Mouse (Mus musculus) CH12.LX (cell line): ENCODE results near the gene Nxn. TPM values are rescaled to one million over a fixed set of nuclear protein-coding genes. Genes with fewer than 3 reads are reported as not detected.

Experiments used
- DNase-seq: peaks from one replicate; pipeline ENCODE4 v3.0.0-alpha.2; 2013; ENCODE audit errors: extremely low read depth
- H3K27ac ChIP-seq: 2 replicates; pipeline ENCODE4 v1.5.1; 2012; ENCODE audit warnings: low read depth, mild to moderate bottlenecking, control low read depth, moderate library complexity; ENCODE audit not compliant: insufficient read depth
- H3K27me3 ChIP-seq: replicated peaks from 2 replicates; pipeline ENCODE3; 2012; ENCODE audit warnings: inconsistent platforms
- H3K36me3 ChIP-seq, 2 experiments: replicated peaks in 1 of 2; 2 replicates each; pipeline versions ENCODE3 to v1.6.1; 2012; ENCODE audit warnings: inconsistent platforms in 1 of 2, low read length in 1 of 2, mild to moderate bottlenecking in 1 of 2, mixed read lengths in 1 of 2, moderate library complexity in 1 of 2; ENCODE audit not compliant: control insufficient read depth in 1 of 2, insufficient read depth in 1 of 2
- H3K4me1 ChIP-seq, 2 experiments: 2 replicates each; pipeline ENCODE4 v1.6.1; 2012; ENCODE audit warnings: inconsistent platforms in 1 of 2, moderate library complexity in 1 of 2; ENCODE audit not compliant: insufficient read depth in 2 of 2, control insufficient read depth in 1 of 2
- H3K4me2 ChIP-seq: 2 replicates; pipeline ENCODE4 v1.6.1; 2012; ENCODE audit warnings: low read depth, mild to moderate bottlenecking, control low read depth; ENCODE audit not compliant: poor library complexity, insufficient read depth, severe bottlenecking
- H3K4me3 ChIP-seq, 3 experiments: fragments of 150-350 bp in 1 of 3; sonication (generic) in 1 of 3; replicated peaks in 1 of 3; 2 replicates each; pipeline versions ENCODE3 to v1.5.1; 2011 to 2012; ENCODE audit warnings: low read depth in 2 of 3, low read length in 2 of 3, mild to moderate bottlenecking in 2 of 3, moderate library complexity in 2 of 3, control low read depth in 1 of 3, improper control_type of control experiment in 1 of 3, inconsistent platforms in 1 of 3, mixed read lengths in 1 of 3; ENCODE audit not compliant: poor library complexity in 1 of 3
- H3K79me2 ChIP-seq: replicated peaks from 2 replicates; pipeline ENCODE4 v1.6.1; 2012; ENCODE audit warnings: mild to moderate bottlenecking, moderate library complexity; ENCODE audit not compliant: control insufficient read depth, poor library complexity, insufficient read depth, severe bottlenecking; ENCODE audit errors: extremely low read depth
- H3K9ac ChIP-seq: 2 replicates; pipeline ENCODE4 v1.6.1; 2012; ENCODE audit warnings: low read depth, mild to moderate bottlenecking, control low read depth, moderate library complexity; ENCODE audit not compliant: insufficient read depth
- H3K9me3 ChIP-seq: replicated peaks from 2 replicates; pipeline ENCODE3; 2012; ENCODE audit warnings: low read length, inconsistent platforms, mixed read lengths
- CHD1 ChIP-seq: IDR thresholded peaks from 2 replicates; pipeline ENCODE4 v1.6.1; 2012; ENCODE audit warnings: low read depth, low read length, improper control_type of control experiment, inconsistent platforms
- CHD2 ChIP-seq: IDR thresholded peaks from 2 replicates; pipeline ENCODE4 v1.6.1; 2011; ENCODE audit warnings: low read length, improper control_type of control experiment
- E2F4 ChIP-seq: IDR thresholded peaks from 2 replicates; pipeline ENCODE4 v1.6.1; 2011; ENCODE audit warnings: low read depth, low read length, improper control_type of control experiment; ENCODE audit not compliant: insufficient replicate concordance
- GABPA ChIP-seq: IDR thresholded peaks from 2 replicates; pipeline ENCODE4 v1.6.1; 2012; ENCODE audit warnings: low read depth, low read length, improper control_type of control experiment, inconsistent platforms; ENCODE audit not compliant: insufficient replicate concordance
- HCFC1 ChIP-seq: IDR thresholded peaks from 2 replicates; pipeline ENCODE4 v1.6.1; 2012; ENCODE audit warnings: low read depth, mild to moderate bottlenecking, inconsistent platforms, low read length, improper control_type of control experiment
- KAT2A ChIP-seq: IDR thresholded peaks from 2 replicates; pipeline ENCODE4 v1.6.1; 2012; ENCODE audit warnings: low read length, improper control_type of control experiment, inconsistent platforms; ENCODE audit not compliant: insufficient replicate concordance
- MAFK ChIP-seq: IDR thresholded peaks from 2 replicates; pipeline ENCODE4 v1.6.1; 2011; ENCODE audit warnings: low read length, improper control_type of control experiment; ENCODE audit not compliant: insufficient replicate concordance
- MAX ChIP-seq: IDR thresholded peaks from 2 replicates; pipeline ENCODE4 v1.6.1; 2011; ENCODE audit warnings: low read length, improper control_type of control experiment
- MXI1 ChIP-seq: IDR thresholded peaks from 2 replicates; pipeline ENCODE4 v1.6.1; 2011; ENCODE audit warnings: mild to moderate bottlenecking, low read depth, low read length, improper control_type of control experiment
- NELFE ChIP-seq: IDR thresholded peaks from 2 replicates; pipeline ENCODE4 v1.6.1; 2011; ENCODE audit warnings: low read depth, low read length, improper control_type of control experiment
- RCOR1 ChIP-seq: conservative IDR thresholded peaks from 2 replicates; pipeline ENCODE4 v1.6.1; 2012; ENCODE audit warnings: low read depth, mild to moderate bottlenecking, inconsistent platforms, low read length, improper control_type of control experiment
- TBP ChIP-seq: conservative IDR thresholded peaks from 2 replicates; pipeline ENCODE4 v1.6.1; 2011; ENCODE audit warnings: low read depth, low read length, improper control_type of control experiment
- UBTF ChIP-seq: IDR thresholded peaks from 2 replicates; pipeline ENCODE4 v1.6.1; 2012; ENCODE audit warnings: low read depth, mild to moderate bottlenecking, inconsistent platforms, low read length, improper control_type of control experiment, moderate library complexity
- USF2 ChIP-seq: conservative IDR thresholded peaks from 2 replicates; pipeline ENCODE4 v1.6.1; 2011; ENCODE audit warnings: low read depth, low read length, improper control_type of control experiment
- ZNF384 ChIP-seq: IDR thresholded peaks from 2 replicates; pipeline ENCODE4 v1.6.1; 2012; ENCODE audit warnings: low read depth, low read length, improper control_type of control experiment, inconsistent platforms
- dilution Hi-C: fragments of 300-500 bp; cut with MboI; formaldehyde crosslinking; loops from 2 replicates; pipeline ENCODE4 v1.14.3; 2020; ENCODE audit warnings: low sequenced_read_pairs; ENCODE audit not compliant: extremely low pct_unique_long_range_greater_than_20kb, extremely low pct_ligation_motif_present
- in situ Hi-C: fragments of 300-500 bp; cut with MboI; formaldehyde crosslinking; loops from 3 replicates; pipeline ENCODE4 v1.14.3; 2019; ENCODE audit warnings: low sequenced_read_pairs, low pct_ligation_motif_present, low pct_unique_long_range_greater_than_20kb, mixed read lengths
- polyA plus RNA-seq: library from polyadenylated mRNA; unstranded; fragments of >175 nt; gene quantifications from 2 replicates; pipeline ENCODE4 v1.2.1, GENCODE M21; 2012; ENCODE audit warnings: low read depth; ENCODE audit not compliant: insufficient read length
- total RNA-seq, 2 experiments: library from RNA; depleted of rRNA; stranded (reverse); fragments of 300-350 nt in 1 of 2; fragments of >200 nt in 1 of 2; gene quantifications; 2 replicates each; pipeline ENCODE4 v1.2.3; 2012 to 2014

Nxn gene
- total and polyA plus RNA-seq, 3 experiments, result 15.3 to 24.8 (median 19.2) TPM

GRCm38 (mm10) chr11:76446251-76446650 lies 47.3 kb upstream of the Nxn start:
- Histone ChIP-seq H3K9me3 (no peaks in the 10 kb centered on the region), H3K4me3 (no peak overlapping the region), H3K36me3 (peaks cover 36 to 93% of the 10 kb centered on the region in 2 experiments), H3K4me2 (no peak overlapping the region)
- no peak for TF ChIP-seq ZNF384
- TF ChIP-seq CHD2, result no peak
- no peak for TF ChIP-seq NELFE
- TF ChIP-seq KAT2A, result no peak
- TF ChIP-seq, all 38 proteins: peak for 0
- Histone ChIP-seq H3K27ac (no peak overlapping the region), H3K27me3 (no peaks in the 10 kb centered on the region), H3K9ac (no peak overlapping the region), H3K79me2 (no peaks in the 10 kb centered on the region), H3K4me1 (peaks cover under 1 to 10% of the 10 kb centered on the region in 2 experiments; a peak in 1 of 4 replicates)
- in situ Hi-C loops, result no loop called here
- peak; percentile 48 for DNase-seq
- dilution Hi-C loops, result no loop called here

- dilution Hi-C loops, result no loop called here
- no peaks in the 10 kb centered on the region for H3K9me3 ChIP-seq
- TF ChIP-seq E2F4 (no peak), USF2 (no peak), UBTF (no peak), MXI1 (no peak), MAX (no peak), RCOR1 (no peak), HCFC1 (no peak), GABPA (no peak), TBP (no peak), CHD1 (no peak), ZNF384 (no peak), MAFK (no peak)
- in situ Hi-C loops, result no loop called here
- H3K4me2 ChIP-seq, result no peak overlapping the region
- H3K4me3 ChIP-seq, result no peak overlapping the region
- H3K4me1 ChIP-seq, result peaks cover 0 to 16% of the 10 kb centered on the region in 2 experiments; a peak in 2 of 4 replicates
- H3K9ac ChIP-seq, result no peak overlapping the region
- H3K36me3 ChIP-seq, result peaks cover 30 to 91% of the 10 kb centered on the region in 2 experiments
- H3K27ac ChIP-seq, result no peak overlapping the region
- no peak for DNase-seq
- no peaks in the 10 kb centered on the region for H3K79me2 ChIP-seq
- H3K27me3 ChIP-seq, result no peaks in the 10 kb centered on the region
These were observed 46.5 kb upstream of the Nxn start for GRCm38 (mm10) chr11:76445459-76445858.
